Mouse (Mus musculus) spleen, adult 12 weeks (tissue): ENCODE measurements around the gene Gm40193.
"Not testable (repeated sequence)": the region's sequence is repeated elsewhere in the genome, so short reads cannot be mapped to it uniquely, and the experiment has no call there.

Experiments
- DNase-seq: peaks from one replicate; pipeline ENCODE4 v3.0.0; 2022; ENCODE audit warnings: low spot score

The Gm40193 gene

GRCm38 (mm10) chr11:70532839-70533238 lies at the start of gene Gm40193:
Gene Gm40193, minus strand, starts transcription at chr11:70532939.
- DNase-seq = no peak

GRCm38 (mm10) chr11:70582196-70582595 lies 49.5 kb upstream of the Gm40193 start:
- no peak for DNase-seq

GRCm38 (mm10) chr11:70580921-70581320 lies 48.2 kb upstream of the Gm40193 start:
- no peak for DNase-seq

GRCm38 (mm10) chr11:70580358-70580720 lies 47.6 kb upstream of the Gm40193 start:
- DNase-seq = no peak

- DNase-seq = no peak
These were observed 47.1 kb upstream of the Gm40193 start for GRCm38 (mm10) chr11:70579710-70580357.

- no peak for DNase-seq
These were observed 46.2 kb upstream of the Gm40193 start for GRCm38 (mm10) chr11:70578962-70579361.

- no peak for DNase-seq
These were observed 44.5 kb upstream of the Gm40193 start for GRCm38 (mm10) chr11:70577201-70577600.

- no peak for DNase-seq
These were observed 41.1 kb upstream of the Gm40193 start for GRCm38 (mm10) chr11:70573872-70574271.

GRCm38 (mm10) chr11:70572348-70572902 lies 39.7 kb upstream of the Gm40193 start:
- no peak for DNase-seq

- DNase-seq = no peak
These were observed 38.9 kb upstream of the Gm40193 start for GRCm38 (mm10) chr11:70571641-70572040.

- DNase-seq = not testable (repeated sequence)
These were observed 37.9 kb upstream of the Gm40193 start for GRCm38 (mm10) chr11:70570614-70571013.

- no peak for DNase-seq
These were observed 33.8 kb upstream of the Gm40193 start for GRCm38 (mm10) chr11:70566586-70566985.

GRCm38 (mm10) chr11:70564276-70564873 lies 31.6 kb upstream of the Gm40193 start:
- DNase-seq = no peak

GRCm38 (mm10) chr11:70563470-70564275 lies 30.9 kb upstream of the Gm40193 start:
- DNase-seq = no peak

- no peak for DNase-seq
These were observed 30.3 kb upstream of the Gm40193 start for GRCm38 (mm10) chr11:70562995-70563469.

GRCm38 (mm10) chr11:70562287-70562994 lies 29.7 kb upstream of the Gm40193 start, which contains the start of gene Mink1:
Gene Mink1, plus strand, starts transcription at chr11:70562881.
- DNase-seq = peak; percentile 70

GRCm38 (mm10) chr11:70561937-70562286 lies 29.2 kb upstream of the Gm40193 start:
- no peak for DNase-seq

- DNase-seq = no peak
These were observed 24.8 kb upstream of the Gm40193 start for GRCm38 (mm10) chr11:70557545-70557944.

- no peak for DNase-seq
These were observed 21.2 kb upstream of the Gm40193 start for GRCm38 (mm10) chr11:70553940-70554339.

GRCm38 (mm10) chr11:70551526-70551925 lies 18.8 kb upstream of the Gm40193 start:
- DNase-seq = no peak

- no peak for DNase-seq
These were observed 11.8 kb upstream of the Gm40193 start for GRCm38 (mm10) chr11:70544496-70544895.

GRCm38 (mm10) chr11:70541415-70541814 lies 8.7 kb upstream of the Gm40193 start:
- no peak for DNase-seq
